Mouse (Mus musculus): Measurements from ENCODE around the gene Thumpd1. TPM values are rescaled to one million over a fixed set of nuclear protein-coding genes. Genes with fewer than 3 reads are reported as not detected.

The Thumpd1 gene
- total RNA-seq, 2 experiments from 2014 or later = 45.4 to 48.2 TPM

DNA sequence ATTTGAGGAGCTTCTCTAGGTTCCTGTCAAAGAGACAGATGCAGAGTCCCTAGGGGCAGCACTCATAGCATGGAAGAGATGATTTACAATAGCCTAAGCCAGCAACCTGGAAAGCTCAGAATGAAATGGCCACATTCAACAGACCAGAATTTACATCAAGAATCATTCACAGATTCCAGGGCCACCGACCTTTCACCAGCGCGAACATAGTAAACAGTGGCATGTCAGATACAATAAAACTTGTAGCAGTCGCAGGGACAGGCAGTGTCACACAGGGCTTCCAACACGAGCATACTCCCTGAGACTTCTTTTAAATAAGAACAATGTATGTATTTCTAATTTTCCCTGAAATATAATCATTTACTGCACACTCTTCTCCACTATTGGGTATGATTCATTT is 50.2 kb downstream of the Thumpd1 start:
- no peak for DNase-seq

- DNase-seq = no peak
Observed at GRCm38 (mm10) chr7:119667893-119668292, 52.7 kb downstream of the Thumpd1 start.

Other genes starting within 250 kb of the Thumpd1 start
- gene Umod, start 241.5 kb downstream of the Thumpd1 start, total RNA-seq (2021) = not detected
- gene Acsm5, start 201.3 kb downstream of the Thumpd1 start, total RNA-seq (2021) = under 1 TPM; 0.22 to 0.25 TPM
- gene Pdilt, start 197.3 kb downstream of the Thumpd1 start, total RNA-seq (2021) = not detected
- gene Acsm2, start 166.5 kb downstream of the Thumpd1 start, total RNA-seq (2021) = not detected
- gene Acsm1, start 113.8 kb downstream of the Thumpd1 start, total RNA-seq (2021) = not detected
- gene Acsm4, start 30.8 kb downstream of the Thumpd1 start, total RNA-seq (2021) = not detected
- not detected for gene Acsm3, start 40.1 kb upstream of the Thumpd1 start, total RNA-seq (2021)
- 1 to 10 TPM; 1.9 to 2.8 TPM for gene Rexo5, start 73.2 kb upstream of the Thumpd1 start, total RNA-seq (2021)
- 1 to 10 TPM; 7.7 to 8.1 TPM for gene Eri2, start 73.3 kb upstream of the Thumpd1 start, total RNA-seq (2021)
- 10 to 100 TPM; 11.5 to 12.6 TPM for gene Lyrm1, start 175.1 kb upstream of the Thumpd1 start, total RNA-seq (2021)
- gene Dcun1d3, start 175.5 kb upstream of the Thumpd1 start, total RNA-seq (2021) = 10 to 100 TPM; 25.7 to 31.1 TPM

All from layer of hippocampus, postnatal 36 days (tissue).